Mouse (Mus musculus) CD4-positive, CD25-positive, alpha-beta regulatory T cell, adult 4 months (primary cell): Measurements from ENCODE around the gene Sema4c. TPM values are rescaled to one million over a fixed set of nuclear protein-coding genes. Genes with fewer than 3 reads are reported as not detected.

Experiments used
- polyA plus RNA-seq, 2 experiments: library from polyadenylated mRNA; unstranded; fragments of 100-300 nt; shearing (Covaris generic); gene quantifications; one replicate each; pipeline ENCODE4 v1.2.1; 2017

The Sema4c gene
- polyA plus RNA-seq, 2 experiments from 2014 or later: 0.22 TPM; not detected in 1

Other genes starting within 250 kb of the Sema4c start
- 10 to 100 TPM; 52.6 to 88.0 TPM for gene Kansl3, start 189.2 kb downstream of the Sema4c start, polyA plus RNA-seq
- gene Fer1l5, start 186.1 kb downstream of the Sema4c start, polyA plus RNA-seq: under 1 TPM; 0.48 to 0.67 TPM
- gene Lman2l, start 113.1 kb downstream of the Sema4c start, polyA plus RNA-seq: 10 to 100 TPM; 11.0 to 11.8 TPM
- 10 to 100 TPM; 12.3 to 19.6 TPM for gene Cnnm4, start 86.7 kb downstream of the Sema4c start, polyA plus RNA-seq
- gene Cnnm3, start 46.5 kb downstream of the Sema4c start, polyA plus RNA-seq: 1 to 10 TPM; 7.5 to 7.6 TPM
- 100 to 1,000 TPM in 1 of 2 experiments, 10 to 100 TPM in 1; 39.3 to 112 TPM for gene Ankrd23, start 21.5 kb downstream of the Sema4c start, polyA plus RNA-seq
- 1 to 10 TPM in 1 of 2 experiments, not detected in 1; 2.3 TPM for gene Gm42417, start 18.9 kb downstream of the Sema4c start, polyA plus RNA-seq
- gene Ankrd39, start 10.9 kb downstream of the Sema4c start, polyA plus RNA-seq: 10 to 100 TPM; 19.4 to 23.9 TPM
- not detected for gene Fam178b, start 124.8 kb upstream of the Sema4c start, polyA plus RNA-seq
- gene Cox5b, start 133.1 kb upstream of the Sema4c start, polyA plus RNA-seq: 100 to 1,000 TPM; 191 to 317 TPM
- gene 4933424G06Rik, start 151.8 kb upstream of the Sema4c start, polyA plus RNA-seq: not detected
- gene Actr1b, start 156.1 kb upstream of the Sema4c start, polyA plus RNA-seq: 10 to 100 TPM; 39.0 to 63.5 TPM
- 100 to 1,000 TPM; 178 to 289 TPM for gene Zap70, start 203.4 kb upstream of the Sema4c start, polyA plus RNA-seq